Mouse (Mus musculus): ENCODE measurements around the gene Hist3h2ba.
A peak's percentile ranks its signal among the peaks of the same experiment; 100 is the strongest.

Gene Hist3h2ba

GRCm38 (mm10) chr11:58927790-58928651 is 20.7 kb upstream of the Hist3h2ba start:
- peak; percentile 85 for DNase-seq (ENCODE audit: low read depth, low spot score)
- H3K27me3 ChIP-seq (ENCODE audit: control insufficient read depth, insufficient read depth, low read length, poor library complexity, severe bottlenecking): no peaks in the 10 kb centered on the region
- 0 out of 2 replicates have a peak, but pooled peaks cover 2% of the 10 kb centered on the region for H3K36me3 ChIP-seq (ENCODE audit: control insufficient read depth, insufficient read depth, low read length, poor library complexity, severe bottlenecking)

GRCm38 (mm10) chr11:58929055-58929454 is 19.7 kb upstream of the Hist3h2ba start:
- H3K36me3 ChIP-seq (ENCODE audit: control insufficient read depth, insufficient read depth, low read length, poor library complexity, severe bottlenecking): peaks cover 3% of the 10 kb centered on the region; the same call in 1 of the 2 replicates
- no peak for DNase-seq (ENCODE audit: low read depth, low spot score)

GRCm38 (mm10) chr11:58929641-58930040 is 19.1 kb upstream of the Hist3h2ba start:
- no peak for DNase-seq (ENCODE audit: low read depth, low spot score)
- H3K36me3 ChIP-seq (ENCODE audit: control insufficient read depth, insufficient read depth, low read length, poor library complexity, severe bottlenecking): peaks cover 4% of the 10 kb centered on the region; the same call in 1 of the 2 replicates
- H3K27me3 ChIP-seq (ENCODE audit: control insufficient read depth, insufficient read depth, low read length, poor library complexity, severe bottlenecking): no peaks in the 10 kb centered on the region

More at GRCm38 (mm10) chr11:58929055-58929454, 19.7 kb upstream of the Hist3h2ba start:
- H3K27me3 ChIP-seq (ENCODE audit: control insufficient read depth, insufficient read depth, low read length, poor library complexity, severe bottlenecking): no peaks in the 10 kb centered on the region

- peaks cover 4% of the 10 kb centered on the region; the same call in 1 of the 2 replicates for H3K36me3 ChIP-seq (ENCODE audit: control insufficient read depth, insufficient read depth, low read length, poor library complexity, severe bottlenecking)
- DNase-seq (ENCODE audit: low read depth, low spot score): no peak
- no peaks in the 10 kb centered on the region for H3K27me3 ChIP-seq (ENCODE audit: control insufficient read depth, insufficient read depth, low read length, poor library complexity, severe bottlenecking)
Observed at GRCm38 (mm10) chr11:58930254-58930653, 18.5 kb upstream of the Hist3h2ba start.

GRCm38 (mm10) chr11:58931576-58931975 is 17.1 kb upstream of the Hist3h2ba start:
- H3K36me3 ChIP-seq (ENCODE audit: control insufficient read depth, insufficient read depth, low read length, poor library complexity, severe bottlenecking): peaks cover 4% of the 10 kb centered on the region; the same call in 1 of the 2 replicates
- peak; percentile 58 for DNase-seq (ENCODE audit: low read depth, low spot score)
- no peaks in the 10 kb centered on the region for H3K27me3 ChIP-seq (ENCODE audit: control insufficient read depth, insufficient read depth, low read length, poor library complexity, severe bottlenecking)

- Histone ChIP-seq H3K36me3 (ENCODE audit: control insufficient read depth, insufficient read depth, low read length, poor library complexity, severe bottlenecking) (peaks cover 2% of the 10 kb centered on the region; the same call in 1 of the 2 replicates), H3K27me3 (ENCODE audit: control insufficient read depth, insufficient read depth, low read length, poor library complexity, severe bottlenecking) (no peaks in the 10 kb centered on the region)
- no peak for DNase-seq (ENCODE audit: low read depth, low spot score)
Observed at GRCm38 (mm10) chr11:58937909-58938308, 10.8 kb upstream of the Hist3h2ba start.

GRCm38 (mm10) chr11:58938322-58939087 is 10.2 kb upstream of the Hist3h2ba start, which contains the start of gene Rnf187:
Rnf187 (minus strand) TSS chr11:58938916.
- Histone ChIP-seq H3K27me3 (ENCODE audit: control insufficient read depth, insufficient read depth, low read length, poor library complexity, severe bottlenecking) (no peaks in the 10 kb centered on the region), H3K36me3 (ENCODE audit: control insufficient read depth, insufficient read depth, low read length, poor library complexity, severe bottlenecking) (peaks cover 2% of the 10 kb centered on the region; the same call in 1 of the 2 replicates)
- peak; percentile 94 for DNase-seq (ENCODE audit: low read depth, low spot score)

- Histone ChIP-seq H3K27me3 (ENCODE audit: control insufficient read depth, insufficient read depth, low read length, poor library complexity, severe bottlenecking) (no peaks in the 10 kb centered on the region), H3K36me3 (ENCODE audit: control insufficient read depth, insufficient read depth, low read length, poor library complexity, severe bottlenecking) (peaks cover under 1% of the 10 kb centered on the region; the same call in 1 of the 2 replicates)
- no peak for DNase-seq (ENCODE audit: low read depth, low spot score)
Observed at GRCm38 (mm10) chr11:58939088-58939439, 9.7 kb upstream of the Hist3h2ba start.

GRCm38 (mm10) chr11:58944136-58944535 is 4.6 kb upstream of the Hist3h2ba start:
- no peaks in the 10 kb centered on the region for H3K27me3 ChIP-seq (ENCODE audit: control insufficient read depth, insufficient read depth, low read length, poor library complexity, severe bottlenecking)
- no peak for DNase-seq (ENCODE audit: low read depth, low spot score)

GRCm38 (mm10) chr11:58947306-58947705 is 1.4 kb upstream of the Hist3h2ba start:
- no peaks in the 10 kb centered on the region for H3K36me3 ChIP-seq (ENCODE audit: control insufficient read depth, insufficient read depth, low read length, poor library complexity, severe bottlenecking)
- DNase-seq (ENCODE audit: low read depth, low spot score): no peak
- no peaks in the 10 kb centered on the region for H3K27me3 ChIP-seq (ENCODE audit: control insufficient read depth, insufficient read depth, low read length, poor library complexity, severe bottlenecking)

More at GRCm38 (mm10) chr11:58944136-58944535, 4.6 kb upstream of the Hist3h2ba start:
- no peaks in the 10 kb centered on the region for H3K36me3 ChIP-seq (ENCODE audit: control insufficient read depth, insufficient read depth, low read length, poor library complexity, severe bottlenecking)

- H3K27me3 ChIP-seq (ENCODE audit: control insufficient read depth, insufficient read depth, low read length, poor library complexity, severe bottlenecking): no peaks in the 10 kb centered on the region
- H3K36me3 ChIP-seq (ENCODE audit: control insufficient read depth, insufficient read depth, low read length, poor library complexity, severe bottlenecking): no peaks in the 10 kb centered on the region
- no peak for DNase-seq (ENCODE audit: low read depth, low spot score)
Observed at GRCm38 (mm10) chr11:58947798-58948528, 757 bp upstream of the Hist3h2ba start.

- no peak for DNase-seq (ENCODE audit: low read depth, low spot score)
- no peaks in the 10 kb centered on the region for H3K27me3 ChIP-seq (ENCODE audit: control insufficient read depth, insufficient read depth, low read length, poor library complexity, severe bottlenecking)
- no peaks in the 10 kb centered on the region for H3K36me3 ChIP-seq (ENCODE audit: control insufficient read depth, insufficient read depth, low read length, poor library complexity, severe bottlenecking)
Observed at GRCm38 (mm10) chr11:58949480-58950431, 1.0 kb downstream of the Hist3h2ba start.

GRCm38 (mm10) chr11:58951210-58951609 is 2.5 kb downstream of the Hist3h2ba start:
- H3K27me3 ChIP-seq (ENCODE audit: control insufficient read depth, insufficient read depth, low read length, poor library complexity, severe bottlenecking): no peaks in the 10 kb centered on the region
- no peaks in the 10 kb centered on the region for H3K36me3 ChIP-seq (ENCODE audit: control insufficient read depth, insufficient read depth, low read length, poor library complexity, severe bottlenecking)
- DNase-seq (ENCODE audit: low read depth, low spot score): no peak

Measured in splenic B cell, adult 2 months (primary cell).